Mouse (Mus musculus): ENCODE measurements around the gene Vmn1r230. TPM values are rescaled to one million over a fixed set of nuclear protein-coding genes. Genes with fewer than 3 reads are reported as not detected.

Vmn1r230 gene
- polyA plus RNA-seq (2017; shearing (Covaris generic)), result not detected

DNA sequence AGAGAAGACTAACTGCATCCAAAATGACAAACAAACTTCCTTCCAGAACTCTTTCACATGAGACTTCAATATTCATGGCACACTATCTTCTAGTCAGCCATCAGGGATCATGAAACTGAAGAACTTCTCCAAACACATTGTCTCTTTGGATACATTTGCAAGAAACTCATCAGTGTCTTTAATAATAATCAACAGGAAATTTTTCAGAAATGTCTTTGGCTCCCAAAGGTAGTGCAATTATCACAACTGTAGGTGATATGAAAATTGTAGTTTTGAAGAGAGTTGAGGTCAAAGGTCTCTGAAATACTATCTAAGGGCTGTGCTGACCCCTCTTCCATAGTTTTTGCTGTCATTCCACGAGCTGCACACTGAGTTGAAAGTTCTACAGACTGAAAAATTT is at the start of gene Vmn1r230:
Gene Vmn1r230, plus strand, starts transcription at position 301 of the 400 bp plus-strand sequence.

GRCm38 (mm10) chr17:20811255-20811654 is 29.0 kb upstream of the Vmn1r230 start, which contains the start of gene Vmn1r229:
Vmn1r229 (plus strand) TSS chr17:20811555.

Other genes with a start within 250 kb of the Vmn1r230 start
- gene Vmn2r110, start 244.0 kb upstream of the Vmn1r230 start, polyA plus RNA-seq (2017; shearing (Covaris generic)), result 0.05 TPM
- not detected for gene Fpr-rs3, start 215.6 kb upstream of the Vmn1r230 start, polyA plus RNA-seq (2017; shearing (Covaris generic))
- gene Vmn1r226, start 157.6 kb upstream of the Vmn1r230 start, polyA plus RNA-seq (2017; shearing (Covaris generic)), result not detected
- not detected for gene Vmn1r227, start 110.6 kb upstream of the Vmn1r230 start, polyA plus RNA-seq (2017; shearing (Covaris generic))
- gene Vmn1r228, start 54.3 kb upstream of the Vmn1r230 start, polyA plus RNA-seq (2017; shearing (Covaris generic)), result not detected
- gene Vmn1r229, start 28.9 kb upstream of the Vmn1r230 start, polyA plus RNA-seq (2017; shearing (Covaris generic)), result not detected
- not detected for gene Vmn1r231, start 64.6 kb downstream of the Vmn1r230 start, polyA plus RNA-seq (2017; shearing (Covaris generic))
- not detected for gene Vmn1r232, start 79.3 kb downstream of the Vmn1r230 start, polyA plus RNA-seq (2017; shearing (Covaris generic))
- 355 TPM for gene Ppp2r1a, start 104.9 kb downstream of the Vmn1r230 start, polyA plus RNA-seq (2017; shearing (Covaris generic))
- gene Vmn1r233, start 156.0 kb downstream of the Vmn1r230 start, polyA plus RNA-seq (2017; shearing (Covaris generic)), result 0.07 TPM
- 23.7 TPM for gene Zfp160, start 168.5 kb downstream of the Vmn1r230 start, polyA plus RNA-seq (2017; shearing (Covaris generic))